Comparison of ENCODE assay signal across 8 mouse cellular contexts in the genomic region with DNA sequence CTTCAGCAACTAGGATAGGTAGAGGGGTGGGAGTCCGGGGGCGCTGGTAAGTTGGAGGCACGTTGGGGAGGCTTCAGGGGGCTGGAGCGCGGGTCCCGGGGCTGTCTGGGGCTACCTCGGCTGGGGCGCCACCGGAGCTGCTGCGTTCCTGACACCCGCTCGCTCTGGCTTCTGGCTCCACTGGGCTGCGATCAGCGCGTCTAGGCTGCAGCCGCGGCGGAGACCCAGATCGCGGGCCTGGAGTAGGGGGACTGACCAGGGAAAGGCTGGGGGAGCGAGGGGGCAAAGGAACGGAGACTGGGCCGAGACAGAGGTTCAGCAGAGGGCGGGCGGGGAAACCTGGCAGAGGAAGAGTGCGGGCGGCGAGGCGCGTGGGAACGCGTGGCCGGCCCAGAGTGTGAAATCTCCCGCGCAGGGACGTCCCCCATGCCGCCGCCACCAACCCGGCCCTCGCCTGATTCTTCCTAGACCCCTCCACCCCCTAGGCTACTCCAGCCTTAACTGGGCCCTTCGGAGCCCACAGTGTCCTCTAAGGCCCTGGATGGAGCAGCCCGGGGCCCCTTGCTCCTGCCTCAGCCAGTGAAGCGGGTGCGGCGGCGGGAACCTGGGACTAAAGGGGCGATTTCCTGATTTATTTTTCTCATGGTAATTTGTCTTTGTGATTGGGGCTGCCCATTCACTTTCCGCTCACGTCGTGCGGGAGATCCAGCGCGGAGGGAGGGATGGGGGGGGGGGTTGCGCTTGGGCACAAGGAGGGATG. TPM values are rescaled to one million over a fixed set of nuclear protein-coding genes. Genes with fewer than 3 reads are reported as not detected.
DNase-seq lines count a peak whose midpoint lies in the region; ATAC-seq lines count a peak whose summit lies in the region.

No protein-coding gene starts in this region.

- peaks cover 31% of the 10 kb centered on the region for H3K4me1 ChIP-seq in embryonic facial prominence, embryonic 15.5 days
- H3K4me1 ChIP-seq in intestine, embryonic 15.5 days (replicated peaks) = peaks cover 26% of the 10 kb centered on the region

- H3K36me3 ChIP-seq in embryonic facial prominence, embryonic 15.5 days = no peaks in the 10 kb centered on the region
- no peaks in the 10 kb centered on the region for H3K36me3 ChIP-seq in intestine, embryonic 15.5 days

- peaks cover 68% of the 10 kb centered on the region for H3K27me3 ChIP-seq in embryonic facial prominence, embryonic 15.5 days
- peaks cover 43% of the 10 kb centered on the region for H3K27me3 ChIP-seq in intestine, embryonic 15.5 days (replicated peaks)

- ATAC-seq in embryonic facial prominence, embryonic 15.5 days (ENCODE audit: insufficient number of reproducible peaks, low FRiP score, low TSS enrichment, low read depth) = peak; percentile 25; the same call in 1 of the 2 replicates
- peak; percentile 54 for ATAC-seq in intestine, embryonic 15.5 days

- peak overlapping the region; percentile 98 for H3K4me2 ChIP-seq in embryonic facial prominence, embryonic 15.5 days (replicated peaks)
- H3K4me2 ChIP-seq in intestine, embryonic 15.5 days (replicated peaks) = peak overlapping the region; percentile 99

- H3K27ac ChIP-seq in embryonic facial prominence, embryonic 15.5 days (replicated peaks) = no peak overlapping the region
- no peak overlapping the region for H3K27ac ChIP-seq in intestine, embryonic 15.5 days

- DNase-seq in layer of hippocampus, postnatal 25 days (ENCODE audit: extremely low spot score in 1 of 2, low spot score in 1 of 2) = peak; percentile 17 to 20
- DNase-seq in layer of hippocampus, adult 9-10 months (ENCODE audit: low spot score) = no peak
- peak; percentile 39 to 57 for DNase-seq in adrenal gland, postnatal 36 days
- peak; percentile 13 to 25 for DNase-seq in lung, postnatal 4 days
- no peak for DNase-seq in adipocyte (ENCODE audit: low spot score)
- DNase-seq in thymus, adult 18-20 months = no peak

- 0 out of 2 replicates have a peak overlapping the region, but pooled peaks have one; percentile 35 for H3K9ac ChIP-seq in embryonic facial prominence, embryonic 15.5 days
- H3K9ac ChIP-seq in intestine, embryonic 15.5 days = peak overlapping the region; percentile 50

- H3K9me3 ChIP-seq in embryonic facial prominence, embryonic 15.5 days (replicated peaks) = no peaks in the 10 kb centered on the region
- H3K9me3 ChIP-seq in intestine, embryonic 15.5 days = no peaks in the 10 kb centered on the region

- under 1% methylated on average over 54 of the region's 54 CpGs for WGBS in embryonic facial prominence, embryonic 15.5 days
- 1% methylated on average over 52 of the region's 54 CpGs for WGBS in intestine, embryonic 15.5 days

- H3K4me3 ChIP-seq in embryonic facial prominence, embryonic 15.5 days (replicated peaks) = peak overlapping the region; percentile 59
- H3K4me3 ChIP-seq in intestine, embryonic 15.5 days (replicated peaks) = peak overlapping the region; percentile 54

RNA-seq across cellular contexts. Expression of gene Sema5b, which starts 0.9 kb away (rescaled TPM):
- total RNA-seq in layer of hippocampus, postnatal 25 days (2021) = 10 to 100 TPM; 14.1 to 18.2 TPM
- total RNA-seq in adrenal gland, postnatal 36 days (2021) = 10 to 100 TPM in 1 of 2 experiments, 1 to 10 TPM in 1; 3.3 to 14.8 TPM
- polyA plus RNA-seq in embryonic facial prominence, embryonic 15.5 days (2015; fragmentation: Nextera tagmentation; extraction: Ambion mirVana) = 6.3 and 6.8 TPM in 2 replicates
- polyA plus RNA-seq in intestine, embryonic 15.5 days (2015; fragmentation: Nextera tagmentation; extraction: Ambion mirVana) = 5.8 and 7.7 TPM in 2 replicates

RNA-seq across cellular contexts. Expression of gene Pdia5, which starts 51.2 kb away (rescaled TPM):
- 1 to 10 TPM; 3.4 to 3.7 TPM for total RNA-seq in layer of hippocampus, postnatal 25 days (2021)
- total RNA-seq in adrenal gland, postnatal 36 days (2021) = 10 to 100 TPM; 18.6 to 21.4 TPM
- 44.2 and 47.5 TPM in 2 replicates for polyA plus RNA-seq in embryonic facial prominence, embryonic 15.5 days (2015; fragmentation: Nextera tagmentation; extraction: Ambion mirVana)
- polyA plus RNA-seq in intestine, embryonic 15.5 days (2015; fragmentation: Nextera tagmentation; extraction: Ambion mirVana) = 50.1 and 59.3 TPM in 2 replicates

Comparison
In these comparisons a context has a peak if more than half of its experiments do, and no peak if none do; other contexts are left out.
1. DNase-seq: peak in layer of hippocampus, postnatal 25 days (2 of 2), adrenal gland, postnatal 36 days (2 of 2) and lung, postnatal 4 days (2 of 2); none in layer of hippocampus, adult 9-10 months (single experiment), adipocyte (single experiment) and thymus, adult 18-20 months (0 of 2).
2. RNA of gene Pdia5, which starts 51.2 kb away (total RNA-seq): 18.6 to 21.4 TPM in adrenal gland, postnatal 36 days; 3.4 to 3.7 TPM in layer of hippocampus, postnatal 25 days; every median in the first group is over 4 times any median in the second.